Mouse (Mus musculus) c-Kit-positive CD71-positive TER-119-positive erythroid progenitor cells, embryonic 14.5 days (primary cell): Measurements from ENCODE around the gene Osgep.
A peak's percentile ranks its signal among the peaks of the same experiment; 100 is the strongest.
"Not testable (repeated sequence)": the region's sequence is repeated elsewhere in the genome, so short reads cannot be mapped to it uniquely, and the experiment has no call there.

Source experiments
- DNase-seq: peaks from one replicate; pipeline ENCODE4 v3.0.0-alpha.2; 2013; ENCODE audit warnings: low spot score

Osgep gene

DNA sequence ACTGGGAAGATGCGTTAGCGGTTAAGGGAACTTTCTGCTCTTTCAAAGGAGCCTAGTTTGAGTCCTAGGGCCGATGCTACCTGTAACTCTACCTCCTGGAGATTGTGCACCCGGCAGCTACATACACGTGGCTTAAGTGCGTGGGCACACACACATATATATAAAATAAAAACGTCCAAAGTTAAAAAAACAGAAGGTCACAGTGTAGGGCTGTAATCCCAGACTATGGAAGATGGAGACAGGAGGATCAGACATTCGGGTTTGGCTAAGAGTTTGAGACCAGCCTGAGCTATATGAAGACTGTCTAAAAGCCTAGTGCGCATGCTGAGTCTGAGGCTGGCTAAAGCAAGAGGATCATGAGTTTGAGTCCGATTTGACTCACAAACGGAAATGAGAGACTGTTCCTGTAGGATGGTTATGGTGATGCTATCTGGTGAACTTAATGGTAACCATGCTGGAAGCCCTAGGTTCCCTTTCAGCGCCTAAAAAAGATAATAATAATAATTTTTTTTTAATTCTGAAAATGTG is 6.9 kb upstream of the Osgep start:
- DNase-seq, result no peak

DNA sequence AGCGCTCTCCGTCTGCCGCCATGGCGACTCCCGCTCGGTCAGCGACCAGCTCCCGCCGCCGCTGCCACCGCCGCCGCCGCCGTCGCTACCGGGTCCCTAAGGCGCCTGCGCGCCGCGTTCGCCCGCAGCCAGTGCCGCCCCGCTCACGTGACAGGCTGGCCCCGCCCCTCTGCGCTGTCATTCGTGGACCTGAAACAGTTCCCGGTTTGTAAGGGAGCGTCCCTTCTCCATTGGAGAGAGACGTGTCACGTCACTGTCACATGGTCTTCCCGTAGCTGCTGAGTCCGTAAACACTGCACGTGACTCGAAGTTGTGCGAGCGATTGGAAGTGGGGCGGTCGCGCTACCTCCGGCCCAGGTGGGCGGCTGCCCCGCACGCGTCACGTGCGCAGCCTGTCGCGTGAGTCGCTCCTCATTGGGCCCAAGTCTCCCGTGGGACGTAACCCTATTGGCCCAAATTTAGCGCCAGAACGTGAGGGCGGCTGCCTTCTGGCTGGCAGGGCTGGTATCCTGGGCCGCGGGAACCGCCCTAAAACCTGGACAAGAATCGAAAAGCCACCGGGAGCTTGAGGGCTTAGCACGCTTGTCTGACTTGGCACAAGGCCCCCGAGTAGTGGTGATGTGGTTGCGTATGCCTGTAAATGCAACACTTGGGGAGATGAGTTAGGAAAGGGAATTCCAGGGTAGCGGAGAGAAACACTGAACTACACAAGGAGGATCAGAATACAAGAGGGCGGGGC is 6.2 kb upstream of the Osgep start, which contains the start of the genes Pip4p1 and Pnp:
Gene Pip4p1, minus strand, starts transcription at position 103 of the 739 bp plus-strand sequence.
Gene Pnp, plus strand, starts transcription at position 329 of the 739 bp plus-strand sequence.
- DNase-seq, result peak; percentile 98

GRCm38 (mm10) chr14:50930377-50930753 is 5.7 kb upstream of the Osgep start:
- DNase-seq, result no peak

GRCm38 (mm10) chr14:50929951-50930350 is 5.3 kb upstream of the Osgep start:
- DNase-seq, result no peak

DNA sequence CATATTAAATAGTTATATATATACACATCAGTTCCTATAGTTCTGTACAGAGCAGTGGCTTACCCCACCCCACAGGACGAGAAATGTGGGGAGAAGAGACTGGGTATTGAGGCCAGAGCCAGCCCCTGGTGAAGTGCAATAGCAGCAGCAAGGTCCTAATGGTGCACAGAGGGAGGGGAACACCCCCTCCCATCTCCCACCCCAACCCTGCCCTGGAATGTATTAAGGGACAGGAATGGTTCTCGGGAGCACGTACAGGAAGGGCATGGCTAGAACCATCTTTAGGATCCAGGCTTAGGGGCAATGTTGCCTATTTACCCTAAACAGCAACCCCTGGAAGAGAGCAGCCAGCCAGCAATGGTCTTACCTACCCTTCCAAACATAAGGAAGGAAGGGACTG is 2.7 kb upstream of the Osgep start:
- no peak for DNase-seq

DNA sequence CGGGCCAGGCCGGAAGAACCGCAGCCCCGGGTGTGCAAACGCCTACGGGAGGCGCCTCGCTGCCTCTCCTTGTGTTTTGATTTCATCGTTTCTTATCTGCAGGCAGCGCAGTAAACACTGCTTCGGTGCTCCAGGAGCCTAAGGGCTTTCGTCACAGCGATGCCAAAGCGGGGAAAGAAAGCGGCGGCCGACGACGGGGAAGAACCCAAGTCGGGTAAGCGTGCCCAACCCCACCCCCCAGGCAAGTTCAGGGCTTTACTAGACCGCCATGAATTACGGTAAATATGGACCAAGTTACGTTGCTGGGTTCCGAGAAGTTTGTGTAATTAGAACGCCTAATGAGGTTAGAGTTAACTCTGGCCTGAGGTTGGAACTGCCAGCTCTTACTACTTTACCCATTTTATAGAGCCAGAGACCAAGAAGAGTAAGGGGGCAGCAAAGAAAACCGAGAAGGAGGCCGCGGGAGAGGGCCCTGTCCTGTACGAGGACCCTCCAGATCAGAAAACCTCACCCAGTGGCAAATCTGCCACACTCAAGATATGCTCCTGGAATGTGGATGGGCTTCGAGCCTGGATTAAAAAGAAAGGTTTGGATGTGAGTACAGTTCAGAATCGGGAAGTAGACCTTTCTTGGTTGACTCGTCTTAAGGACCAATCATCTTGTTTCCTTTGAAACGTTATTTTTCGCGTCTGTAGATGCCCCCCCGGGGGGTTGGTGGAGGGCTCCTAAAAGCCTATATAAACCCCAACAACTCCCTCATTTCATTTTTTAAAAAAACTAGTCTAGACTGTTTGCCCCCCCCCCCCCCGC is 623 bp upstream of the Osgep start:
- DNase-seq, result no peak

DNA sequence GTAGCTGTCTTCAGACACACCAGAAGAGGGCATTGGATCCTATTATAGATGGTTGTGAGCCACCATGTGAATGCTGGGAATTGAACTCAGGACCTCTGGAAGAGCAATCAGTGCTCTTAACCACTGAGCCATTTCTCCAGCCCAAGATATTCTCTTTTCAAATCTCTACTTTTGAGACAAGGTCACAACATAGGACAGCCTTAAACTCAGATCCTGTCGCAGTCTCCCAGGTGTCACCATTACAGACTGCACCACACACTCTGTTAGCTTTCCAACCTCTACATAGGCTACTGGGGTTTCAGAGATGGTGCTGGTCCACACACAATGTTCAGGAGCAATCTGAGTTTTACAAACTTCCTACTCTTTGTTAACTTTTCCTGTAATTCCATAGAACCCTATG is 1.3 kb downstream of the Osgep start:
- not testable (repeated sequence) for DNase-seq

- DNase-seq, result no peak
Measured at GRCm38 (mm10) chr14:50911356-50911755, 13.3 kb downstream of the Osgep start.

GRCm38 (mm10) chr14:50908126-50908525 is 16.6 kb downstream of the Osgep start:
- DNase-seq, result no peak

GRCm38 (mm10) chr14:50905327-50905726 is 19.4 kb downstream of the Osgep start:
- DNase-seq, result not testable (repeated sequence)

DNA sequence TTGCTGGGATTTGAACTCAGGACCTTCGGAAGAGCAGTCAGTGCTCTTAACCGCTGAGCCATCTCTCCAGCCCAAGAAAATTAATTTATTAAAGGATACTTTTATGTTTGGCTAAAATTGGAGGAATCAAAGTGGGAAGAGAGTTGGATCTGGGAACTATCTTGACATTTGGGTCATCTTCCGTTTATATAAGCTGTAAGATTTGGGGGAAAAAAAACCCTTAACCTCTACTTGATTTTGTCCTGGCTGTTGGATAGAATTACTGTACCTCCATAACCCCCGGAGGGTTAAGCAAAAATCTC is 19.9 kb downstream of the Osgep start:
- DNase-seq, result no peak

GRCm38 (mm10) chr14:50903973-50904827 is 20.5 kb downstream of the Osgep start:
- no peak for DNase-seq

DNA sequence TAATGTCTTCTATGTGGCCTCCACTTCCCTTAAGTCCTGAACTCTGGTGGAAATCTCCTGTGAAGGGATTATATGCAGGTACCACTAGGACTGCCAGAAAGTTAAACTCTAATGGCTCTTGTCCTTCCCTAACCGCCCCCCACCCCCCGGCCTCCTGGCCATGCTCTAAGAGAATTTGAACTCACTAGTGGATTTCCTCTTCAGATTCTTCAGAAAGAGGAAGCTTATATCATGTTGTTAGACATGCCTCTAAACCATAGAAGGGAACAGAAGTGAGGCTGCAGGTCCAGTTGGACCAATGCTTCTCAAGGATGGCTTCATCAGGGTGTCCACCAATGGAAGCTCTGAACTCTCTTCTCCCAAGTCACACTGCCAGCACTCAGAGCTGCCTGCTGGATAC is 26.7 kb downstream of the Osgep start:
- DNase-seq, result not testable (repeated sequence)

- no peak for DNase-seq
Measured at GRCm38 (mm10) chr14:50897374-50897765, 27.3 kb downstream of the Osgep start, which contains the start of gene Klhl33. Gene Klhl33, minus strand, starts transcription at chr14:50897507.

GRCm38 (mm10) chr14:50896747-50897373 is 27.8 kb downstream of the Osgep start:
- no peak for DNase-seq

DNA sequence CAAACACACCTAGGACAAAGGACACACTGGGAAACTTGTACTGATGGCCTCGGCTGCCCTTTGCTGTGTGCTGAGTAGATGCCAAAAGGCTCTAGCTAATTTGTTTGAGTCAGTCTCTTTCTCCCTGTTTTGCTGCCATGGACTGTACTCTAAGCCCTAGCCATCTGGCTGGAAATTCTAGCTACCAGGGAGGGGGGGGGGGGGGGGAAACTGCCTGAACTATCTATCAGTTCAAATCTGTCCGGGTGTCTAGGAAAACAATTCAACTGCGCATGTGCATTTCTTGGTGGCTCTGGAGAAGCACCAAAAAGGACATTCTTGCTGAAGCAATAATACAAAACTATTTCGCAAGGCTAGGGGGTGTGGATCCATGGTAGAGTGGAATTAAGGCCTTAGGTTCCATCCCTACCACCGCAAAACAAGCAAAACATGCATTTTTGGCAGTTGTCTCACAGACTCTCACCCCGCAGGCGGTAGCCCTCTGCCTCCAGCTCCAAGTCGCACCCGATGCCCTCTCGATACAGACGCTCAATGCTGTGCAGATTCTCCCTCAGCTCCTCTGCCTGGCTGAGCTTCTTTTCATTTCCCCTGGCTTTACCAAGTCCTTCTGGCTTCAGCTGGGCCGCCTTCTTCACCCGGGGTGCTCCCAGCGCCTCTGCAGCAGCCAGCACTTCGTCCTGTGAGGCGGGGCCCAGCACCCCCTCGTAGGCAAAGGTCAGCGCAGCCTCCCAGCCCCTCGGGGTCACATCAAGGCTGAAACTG is 28.5 kb downstream of the Osgep start:
- DNase-seq, result no peak

DNA sequence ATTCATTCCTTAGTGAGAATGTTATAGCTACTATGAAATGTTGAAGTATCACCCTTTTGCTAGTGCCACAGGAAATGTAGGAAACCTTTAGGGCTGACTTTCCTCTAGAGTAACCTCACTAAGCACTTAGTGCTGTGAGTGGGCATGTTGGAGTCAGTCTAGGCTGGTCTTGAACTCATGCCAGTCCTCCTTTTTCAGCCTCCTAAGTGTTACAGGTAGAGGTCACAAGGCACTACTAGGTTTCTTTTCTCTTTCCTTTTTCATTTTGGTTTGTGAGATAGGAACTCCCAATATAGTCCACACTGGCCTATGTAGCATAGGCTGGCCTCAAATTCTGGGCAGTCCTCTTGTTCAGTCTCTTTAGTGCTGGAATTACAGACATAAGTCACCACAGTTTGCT is 29.3 kb downstream of the Osgep start:
- DNase-seq, result no peak

- no peak for DNase-seq
Measured at GRCm38 (mm10) chr14:50892541-50893459, 31.9 kb downstream of the Osgep start.

GRCm38 (mm10) chr14:50892091-50892490 is 32.6 kb downstream of the Osgep start:
- DNase-seq, result no peak

- no peak for DNase-seq
Measured at GRCm38 (mm10) chr14:50891621-50892020, 33.1 kb downstream of the Osgep start.
